Mouse (Mus musculus) forebrain, embryonic 16.5 days (tissue): ENCODE results near the gene Dusp15. TPM values are rescaled to one million over a fixed set of nuclear protein-coding genes. Genes with fewer than 3 reads are reported as not detected.
A peak's percentile ranks its signal among the peaks of the same experiment; 100 is the strongest.

Experiments used
- ATAC-seq: fragments of 200-750 bp; cut with Nextera tagmentation; 2 replicates; pipeline ENCODE4 v1.8.0; 2017; ENCODE audit warnings: mild to moderate bottlenecking, moderate library complexity
- H3K27ac ChIP-seq: fragments of 300-500 bp; sonication (generic); 2 replicates; pipeline ENCODE4 v1.5.1; 2014; ENCODE audit warnings: low read length, control low read depth
- H3K27me3 ChIP-seq: fragments of 300-500 bp; sonication (generic); replicated peaks from 2 replicates; pipeline ENCODE4 v1.6.1; 2014; ENCODE audit warnings: low read length; ENCODE audit not compliant: control insufficient read depth, insufficient read depth
- H3K36me3 ChIP-seq: fragments of 300-500 bp; sonication (generic); 2 replicates; pipeline ENCODE4 v1.6.1; 2014; ENCODE audit not compliant: control insufficient read depth, insufficient read depth
- H3K4me1 ChIP-seq: fragments of 300-500 bp; sonication (generic); replicated peaks from 2 replicates; pipeline ENCODE4 v1.6.1; 2014; ENCODE audit warnings: low read length; ENCODE audit not compliant: control insufficient read depth, insufficient read depth
- H3K4me2 ChIP-seq: fragments of 300-500 bp; sonication (generic); 2 replicates; pipeline ENCODE4 v1.6.1; 2014; ENCODE audit warnings: mild to moderate bottlenecking, low read length, control low read depth
- H3K4me3 ChIP-seq: fragments of 300-500 bp; sonication (generic); replicated peaks from 2 replicates; pipeline ENCODE4 v1.5.1; 2014; ENCODE audit warnings: mild to moderate bottlenecking, low read length, control low read depth
- H3K9ac ChIP-seq: fragments of 300-500 bp; sonication (generic); replicated peaks from 2 replicates; pipeline ENCODE4 v1.6.1; 2014; ENCODE audit warnings: low read depth, low read length, control low read depth
- H3K9me3 ChIP-seq: fragments of 300-500 bp; sonication (generic); 2 replicates; pipeline ENCODE4 v1.6.1; 2016; ENCODE audit warnings: low read length; ENCODE audit not compliant: control insufficient read depth
- WGBS: fragments of 180-500 bp; shearing (Covaris S2); extraction: QIAGEN DNeasy Blood & Tissue Kit; methylation state at CpG from one replicate; pipeline ENCODE4 v1.1.7; 2014; 5-methylcytosine and 5-hydroxymethylcytosine counted together
- polyA plus RNA-seq: library from polyadenylated mRNA; unstranded; fragments of >200 nt; fragmentation: Nextera tagmentation; extraction: Ambion mirVana; gene quantifications from 2 replicates; pipeline ENCODE4 v1.2.1, GENCODE M21; 2015

The Dusp15 gene
- polyA plus RNA-seq, result 6.0 and 8.6 TPM in 2 replicates

- under 1% methylated on average over 53 of the region's 54 CpGs for WGBS
- Histone ChIP-seq H3K27me3 (0 out of 2 replicates have a peak, but pooled peaks cover 7% of the 10 kb centered on the region), H3K27ac (peak within 1 kb of the TSS; percentile 62), H3K36me3 (no peaks in the 10 kb centered on the region), H3K4me1 (peaks cover 18% of the 10 kb centered on the region), H3K9me3 (no peaks in the 10 kb centered on the region), H3K4me2 (peak within 1 kb of the TSS; percentile 89), H3K4me3 (peak within 1 kb of the TSS; percentile 84), H3K9ac (peak within 1 kb of the TSS; percentile 92)
- ATAC-seq, result peak; percentile 84
These were observed at the start of gene Dusp15 for GRCm38 (mm10) chr2:152951065-152951849. Dusp15 (minus strand) TSS chr2:152951698.

GRCm38 (mm10) chr2:152997046-152997445, 45.5 kb upstream of the Dusp15 start:
- Histone ChIP-seq H3K36me3 (no peaks in the 10 kb centered on the region), H3K9ac (no peak overlapping the region), H3K4me3 (no peak overlapping the region), H3K4me2 (no peak overlapping the region), H3K27ac (no peak overlapping the region), H3K4me1 (no peaks in the 10 kb centered on the region), H3K27me3 (no peaks in the 10 kb centered on the region), H3K9me3 (no peaks in the 10 kb centered on the region)
- ATAC-seq, result no peak
- 66% methylated on average over 4 of the region's 4 CpGs for WGBS

GRCm38 (mm10) chr2:152991529-152991928, 40.0 kb upstream of the Dusp15 start:
- 82% methylated on average over 9 of the region's 9 CpGs for WGBS
- no peaks in the 10 kb centered on the region for H3K4me1 ChIP-seq
- H3K27ac ChIP-seq, result no peak overlapping the region
- H3K9ac ChIP-seq, result no peak overlapping the region
- no peak for ATAC-seq
- no peaks in the 10 kb centered on the region for H3K9me3 ChIP-seq
- no peak overlapping the region for H3K4me3 ChIP-seq
- H3K27me3 ChIP-seq, result no peaks in the 10 kb centered on the region
- no peaks in the 10 kb centered on the region for H3K36me3 ChIP-seq
- no peak overlapping the region for H3K4me2 ChIP-seq

GRCm38 (mm10) chr2:152985582-152985981, 34.1 kb upstream of the Dusp15 start:
- H3K27ac ChIP-seq, result no peak overlapping the region
- H3K36me3 ChIP-seq, result no peaks in the 10 kb centered on the region
- H3K27me3 ChIP-seq, result no peaks in the 10 kb centered on the region
- peak; percentile 94 for ATAC-seq
- no peaks in the 10 kb centered on the region for H3K9me3 ChIP-seq
- H3K4me1 ChIP-seq, result 0 out of 2 replicates have a peak, but pooled peaks cover 4% of the 10 kb centered on the region
- H3K4me2 ChIP-seq, result no peak overlapping the region
- WGBS, result 8% methylated on average over 1 of the region's 1 CpGs
- H3K4me3 ChIP-seq, result no peak overlapping the region
- H3K9ac ChIP-seq, result no peak overlapping the region

GRCm38 (mm10) chr2:152976991-152977390, 25.5 kb upstream of the Dusp15 start:
- H3K9me3 ChIP-seq, result peaks cover 3% of the 10 kb centered on the region; the same call in 1 of the 2 replicates
- H3K36me3 ChIP-seq, result no peaks in the 10 kb centered on the region
- 43% methylated on average over 3 of the region's 3 CpGs for WGBS
- H3K4me2 ChIP-seq, result no peak overlapping the region
- no peak overlapping the region for H3K4me3 ChIP-seq
- H3K4me1 ChIP-seq, result no peaks in the 10 kb centered on the region
- no peak for ATAC-seq
- no peak overlapping the region for H3K9ac ChIP-seq
- no peak overlapping the region for H3K27ac ChIP-seq
- H3K27me3 ChIP-seq, result no peaks in the 10 kb centered on the region; the same call in 1 of the 2 replicates

GRCm38 (mm10) chr2:152965555-152965954, 14.1 kb upstream of the Dusp15 start:
- Histone ChIP-seq H3K27me3 (0 out of 2 replicates have a peak, but pooled peaks cover under 1% of the 10 kb centered on the region), H3K9me3 (no peaks in the 10 kb centered on the region), H3K36me3 (no peaks in the 10 kb centered on the region), H3K4me1 (peaks cover 8% of the 10 kb centered on the region; the same call in 1 of the 2 replicates), H3K4me2 (no peak overlapping the region), H3K4me3 (no peak overlapping the region), H3K9ac (no peak overlapping the region), H3K27ac (no peak overlapping the region)
- 74% methylated on average over 4 of the region's 4 CpGs for WGBS
- ATAC-seq, result no peak

GRCm38 (mm10) chr2:152962091-152962793, 10.7 kb upstream of the Dusp15 start, which contains the start of gene Ttll9:
Ttll9 (plus strand) TSS chr2:152962485.
- H3K9me3 ChIP-seq, result no peaks in the 10 kb centered on the region
- WGBS, result under 1% methylated on average over 34 of the region's 34 CpGs
- no peak within 1 kb of the TSS for H3K27ac ChIP-seq
- H3K9ac ChIP-seq, result peak within 1 kb of the TSS; percentile 46
- H3K4me2 ChIP-seq, result peak within 1 kb of the TSS; percentile 77
- peak within 1 kb of the TSS; percentile 44 for H3K4me3 ChIP-seq
- no peaks in the 10 kb centered on the region for H3K36me3 ChIP-seq
- ATAC-seq, result peak; percentile 97
- 0 out of 2 replicates have a peak, but pooled peaks cover 4% of the 10 kb centered on the region for H3K27me3 ChIP-seq
- H3K4me1 ChIP-seq, result peaks cover 8% of the 10 kb centered on the region; the same call in 1 of the 2 replicates

GRCm38 (mm10) chr2:152958116-152958515, 6.6 kb upstream of the Dusp15 start:
- WGBS, result 85% methylated on average over 3 of the region's 3 CpGs
- Histone ChIP-seq H3K27ac (no peak overlapping the region), H3K4me3 (no peak overlapping the region), H3K9ac (no peak overlapping the region), H3K36me3 (no peaks in the 10 kb centered on the region), H3K9me3 (no peaks in the 10 kb centered on the region), H3K4me2 (no peak overlapping the region), H3K4me1 (peaks cover 8% of the 10 kb centered on the region; the same call in 1 of the 2 replicates), H3K27me3 (0 out of 2 replicates have a peak, but pooled peaks cover 8% of the 10 kb centered on the region)
- ATAC-seq, result no peak
